Mouse (Mus musculus) induced T-regulatory cell, adult 2 months (primary cell): ENCODE measurements at regions not wholly inside any gene's neighbourhood (a gene's known extent, or its start where the extent isn't known, plus 50 kb on each side); places are given as distances from the start of the nearest gene placed in this dataset.

Experiments used
- DNase-seq: peaks from one replicate; pipeline ENCODE4 v3.0.0-alpha.2; 2012; ENCODE audit warnings: low read depth

GRCm38 (mm10) chr15:57543985-57544384 is 66.6 kb upstream of the Slc22a22 start:
- peak; percentile 4 for DNase-seq

DNA sequence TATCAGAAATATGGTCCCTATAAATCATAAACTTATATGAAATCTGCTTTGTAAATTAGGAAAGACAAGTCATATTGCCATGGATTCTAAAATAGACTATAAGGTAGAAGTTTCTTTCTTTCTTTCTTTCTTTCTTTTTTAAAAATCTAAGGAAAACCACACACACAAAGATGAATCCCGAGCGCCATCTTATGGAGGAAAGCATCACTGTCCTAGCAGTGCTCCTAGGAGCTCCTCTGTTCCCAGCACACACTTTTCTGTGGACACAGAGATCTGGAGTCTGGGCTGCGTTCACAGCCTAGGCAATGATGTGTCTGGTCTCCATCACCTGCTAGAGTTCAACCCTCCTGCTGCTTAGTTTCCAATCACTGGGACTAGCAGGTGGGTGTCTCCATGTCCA is 65.2 kb upstream of the Slc22a22 start:
- no peak for DNase-seq

DNA sequence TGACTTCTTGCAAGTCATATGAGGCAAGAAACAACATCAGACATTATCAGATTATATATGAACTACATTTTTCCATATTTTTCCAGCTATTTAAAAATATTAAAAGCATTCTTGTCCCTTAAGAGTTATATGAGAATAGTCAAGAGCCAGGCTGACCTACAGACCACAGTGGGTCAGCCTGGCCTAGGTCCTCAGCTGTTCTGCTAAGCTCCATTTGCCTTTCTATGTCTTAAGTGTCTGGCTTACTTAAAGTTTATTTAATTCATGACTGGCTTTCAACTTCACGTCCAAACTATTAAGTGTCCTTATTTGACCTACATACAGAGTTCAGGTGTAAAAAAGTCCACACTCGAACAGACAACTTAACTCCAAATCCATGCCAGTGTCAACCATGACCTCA is 58.1 kb upstream of the Slc22a22 start:
- no peak for DNase-seq
